17 mouse cellular contexts compared by ENCODE assay signal in genomic region chr1:184030070-184030802, GRCm38 (mm10).
"Had no signal": no experiment of that assay in that cellular context is flagged by ENCODE, and none has a peak within 500 bp of the region (broad histone marks: within the 10 kb centered on the region; RNA-seq: fewer than 3 reads in every experiment).

No protein-coding gene starts in this region.

- H3K9ac ChIP-seq: neural tube, embryonic 12.5 days; neural tube, embryonic 13.5 days; neural tube, embryonic 15.5 days; stomach, embryonic 15.5 days had no signal

- H3K9me3 ChIP-seq: neural tube, embryonic 12.5 days; neural tube, embryonic 13.5 days; neural tube, embryonic 15.5 days; stomach, embryonic 15.5 days had no signal

- DNase-seq: retina, postnatal 1 day; right cerebral cortex, adult 18-20 months; right cerebral cortex, postnatal 14 days; right cerebral cortex, postnatal 25 days; right cerebral cortex, postnatal 4 days; spleen, adult 18-20 months; thymus, adult 18-20 months; thymus, adult 2 months; thymus, postnatal 14 days; thymus, postnatal 25 days; thymus, postnatal 36 days; thymus, postnatal 4 days had no signal

- H3K27ac ChIP-seq: neural tube, embryonic 12.5 days; neural tube, embryonic 13.5 days; neural tube, embryonic 15.5 days; stomach, embryonic 15.5 days; stomach, postnatal 0 days had no signal

- H3K36me3 ChIP-seq: neural tube, embryonic 12.5 days; neural tube, embryonic 13.5 days; neural tube, embryonic 15.5 days; stomach, embryonic 15.5 days had no signal

- H3K27me3 ChIP-seq: neural tube, embryonic 12.5 days; neural tube, embryonic 13.5 days; neural tube, embryonic 15.5 days; stomach, embryonic 15.5 days had no signal

- H3K4me3 ChIP-seq: neural tube, embryonic 12.5 days; neural tube, embryonic 13.5 days; neural tube, embryonic 15.5 days; stomach, embryonic 15.5 days had no signal

- H3K4me2 ChIP-seq: neural tube, embryonic 12.5 days; neural tube, embryonic 13.5 days; neural tube, embryonic 15.5 days; stomach, embryonic 15.5 days had no signal
